Mouse (Mus musculus) lung, postnatal 36 days (tissue): ENCODE data around the gene Hdac8.

Experiments used
- DNase-seq: peaks from one replicate; pipeline ENCODE4 v3.0.0; 2022; ENCODE audit warnings: mixed read lengths

Gene Hdac8

GRCm38 (mm10) chrX:102504644-102505481 is at the start of gene Hdac8:
Hdac8 (minus strand) TSS chrX:102505359.
- DNase-seq = peak; percentile 69

- peak; percentile 5 for DNase-seq
These were observed 4.0 kb upstream of the Hdac8 start for GRCm38 (mm10) chrX:102509205-102509604.

GRCm38 (mm10) chrX:102504179-102504578 is 980 bp downstream of the Hdac8 start:
- no peak for DNase-seq

GRCm38 (mm10) chrX:102493992-102494730 is 11.0 kb downstream of the Hdac8 start:
- DNase-seq = peak; percentile 11

GRCm38 (mm10) chrX:102485575-102485974 is 19.6 kb downstream of the Hdac8 start:
- no peak for DNase-seq

GRCm38 (mm10) chrX:102479665-102480064 is 25.5 kb downstream of the Hdac8 start:
- peak; percentile 3 for DNase-seq

GRCm38 (mm10) chrX:102478965-102479364 is 26.2 kb downstream of the Hdac8 start:
- peak; percentile 65 for DNase-seq

- peak; percentile 10 for DNase-seq
These were observed 26.7 kb downstream of the Hdac8 start for GRCm38 (mm10) chrX:102478481-102478880.

GRCm38 (mm10) chrX:102476784-102477183 is 28.4 kb downstream of the Hdac8 start:
- DNase-seq = peak; percentile 82

- DNase-seq = no peak
These were observed 29.6 kb downstream of the Hdac8 start for GRCm38 (mm10) chrX:102475555-102475954.

GRCm38 (mm10) chrX:102418343-102419127 is 86.6 kb downstream of the Hdac8 start:
- DNase-seq = no peak

GRCm38 (mm10) chrX:102416972-102417371 is 88.2 kb downstream of the Hdac8 start:
- no peak for DNase-seq

GRCm38 (mm10) chrX:102416386-102416785 is 88.8 kb downstream of the Hdac8 start:
- no peak for DNase-seq

- no peak for DNase-seq
These were observed 120.4 kb downstream of the Hdac8 start for GRCm38 (mm10) chrX:102384765-102385164.

GRCm38 (mm10) chrX:102383151-102383550 is 122.0 kb downstream of the Hdac8 start:
- DNase-seq = no peak

GRCm38 (mm10) chrX:102366510-102366909 is 138.6 kb downstream of the Hdac8 start:
- no peak for DNase-seq

- no peak for DNase-seq
These were observed 142.9 kb downstream of the Hdac8 start for GRCm38 (mm10) chrX:102362244-102362643.

GRCm38 (mm10) chrX:102353412-102353811 is 151.7 kb downstream of the Hdac8 start:
- no peak for DNase-seq

GRCm38 (mm10) chrX:102349843-102350731 is 155.1 kb downstream of the Hdac8 start:
- peak; percentile 23 for DNase-seq

- DNase-seq = no peak
These were observed 156.2 kb downstream of the Hdac8 start for GRCm38 (mm10) chrX:102348886-102349486.

- DNase-seq = no peak
These were observed 163.5 kb downstream of the Hdac8 start for GRCm38 (mm10) chrX:102341688-102342087.
